Comparison of ENCODE assay signal across 21 mouse cellular contexts in genomic region chr15:10672880-10673279, GRCm38 (mm10). TPM values are rescaled to one million over a fixed set of nuclear protein-coding genes. Genes with fewer than 3 reads are reported as not detected.
A peak's percentile ranks its signal among the peaks of the same experiment; 100 is the strongest.
DNase-seq lines count a peak whose midpoint lies in the region; ATAC-seq and TF ChIP-seq lines count a peak whose summit lies in the region.
"Had no signal": no experiment of that assay in that cellular context is flagged by ENCODE, and none has a peak within 500 bp of the region (broad histone marks: within the 10 kb centered on the region; RNA-seq: fewer than 3 reads in every experiment).

No protein-coding gene starts in this region.

- DNase-seq in kidney, adult 2 months: peak; percentile 40
- no peak for DNase-seq in kidney, adult 9 months
- DNase-seq in lung, adult 2 months: no peak
- DNase-seq in ZHBTc4 (ENCODE audit: low read depth, low spot score): peak; percentile 64
- DNase-seq in hindlimb bud, embryonic 11.5 days (ENCODE audit: extremely low spot score, low read depth, low spot score): peak; percentile 31
- no peak for DNase-seq in spleen, postnatal 4 days (ENCODE audit: low spot score in 2 of 2)
- DNase-seq: adrenal gland, adult 2 months; cerebellum, adult 11-12 months; cerebellum, postnatal 10 days; gastrocnemius, postnatal 25 days; heart, adult 2 months; heart, postnatal 36 days; kidney, adult 8-10 months; layer of hippocampus, postnatal 36 days had no signal

- H3K4me3 ChIP-seq in kidney, adult 2 months (ENCODE audit: insufficient read depth, low read depth, low read length): no peak overlapping the region
- H3K4me3 ChIP-seq in lung, embryonic 16.5 days (ENCODE audit: low read length): no peak overlapping the region
- no peak overlapping the region for H3K4me3 ChIP-seq in lung, adult 2 months (replicated peaks; ENCODE audit: extremely low read depth, low read depth, low read length)
- H3K4me3 ChIP-seq: forebrain, embryonic 10.5 days; heart, adult 2 months; hindbrain, embryonic 13.5 days; myocyte had no signal

- H3K27me3 ChIP-seq in kidney, adult 2 months (replicated peaks; ENCODE audit: control insufficient read depth, insufficient read depth, low read length): no peaks in the 10 kb centered on the region
- H3K27me3 ChIP-seq in lung, embryonic 16.5 days (ENCODE audit: control insufficient read depth, insufficient read depth, low read depth, low read length): no peaks in the 10 kb centered on the region
- H3K27me3 ChIP-seq: hindbrain, embryonic 13.5 days had no signal

- TF ChIP-seq CTCF in kidney, adult 2 months (conservative IDR thresholded peaks at IDR 0.05; ENCODE audit: insufficient read depth, insufficient read length, low read depth, low read length): no peak
- TF ChIP-seq CTCF in lung, adult 2 months (IDR thresholded peaks at IDR 0.05; ENCODE audit: insufficient read depth, low read length): no peak

- H3K4me2 ChIP-seq in lung, embryonic 16.5 days (ENCODE audit: low read depth, low read length): no peak overlapping the region
- H3K4me2 ChIP-seq: hindbrain, embryonic 13.5 days had no signal

- peak overlapping the region; percentile 48 for H3K27ac ChIP-seq in kidney, adult 2 months (ENCODE audit: insufficient read depth, low read depth, low read length)
- H3K27ac ChIP-seq in lung, embryonic 16.5 days (ENCODE audit: low read length): peak overlapping the region; percentile 55
- H3K27ac ChIP-seq: forebrain, embryonic 10.5 days; heart, adult 2 months; hindbrain, embryonic 13.5 days had no signal

- no peak overlapping the region for H3K9ac ChIP-seq in lung, embryonic 16.5 days (ENCODE audit: low read length)
- H3K9ac ChIP-seq: hindbrain, embryonic 13.5 days had no signal

- no peaks in the 10 kb centered on the region for H3K9me3 ChIP-seq in lung, embryonic 16.5 days (ENCODE audit: control insufficient read depth, low read length)
- H3K9me3 ChIP-seq: forebrain, embryonic 10.5 days; hindbrain, embryonic 13.5 days had no signal

- no peak for TF ChIP-seq POLR2A in kidney, adult 2 months (IDR thresholded peaks at IDR 0.05; ENCODE audit: low read depth, low read length)
- no peak for TF ChIP-seq POLR2A in lung, adult 2 months (IDR thresholded peaks at IDR 0.05; ENCODE audit: borderline replicate concordance, extremely low read depth, low read depth, low read length)

- H3K36me3 ChIP-seq in kidney, adult 2 months (ENCODE audit: control insufficient read depth, insufficient read depth, low read length): no peaks in the 10 kb centered on the region
- H3K36me3 ChIP-seq in lung, embryonic 16.5 days (ENCODE audit: control insufficient read depth, insufficient read depth, low read length): no peaks in the 10 kb centered on the region
- H3K36me3 ChIP-seq: hindbrain, embryonic 13.5 days had no signal

- WGBS in kidney, adult 2 months: 44% methylated on average over 5 of the region's 5 CpGs
- 45% methylated on average over 5 of the region's 5 CpGs for WGBS in lung, embryonic 16.5 days
- 22% methylated on average over 5 of the region's 5 CpGs for WGBS in lung, adult 2 months

- H3K4me1 ChIP-seq in kidney, adult 2 months (ENCODE audit: control insufficient read depth, insufficient read depth, low read length): peaks cover 3% of the 10 kb centered on the region; the same call in 1 of the 2 replicates
- H3K4me1 ChIP-seq in lung, embryonic 16.5 days (replicated peaks; ENCODE audit: control insufficient read depth, insufficient read depth, low read length): peaks cover 50% of the 10 kb centered on the region
- peaks cover 25% of the 10 kb centered on the region for H3K4me1 ChIP-seq in lung, adult 2 months (ENCODE audit: control insufficient read depth, insufficient read depth, low read length)

- ATAC-seq in lung, embryonic 16.5 days (ENCODE audit: low read depth): no peak
- ATAC-seq: CD4-positive, CD25-positive, alpha-beta regulatory T cell, adult 4 months; forebrain, embryonic 16.5 days; midbrain, embryonic 16.5 days had no signal

RNA-seq across cellular contexts. Expression of gene Rai14, which starts 41.5 kb away (rescaled TPM):
- polyA plus RNA-seq in kidney, adult 2 months (2012; rRNA removed): 7.2 and 8.9 TPM in 2 replicates
- 80.9 and 84.2 TPM in 2 replicates for polyA plus RNA-seq in lung, embryonic 16.5 days (2015; fragmentation: Nextera tagmentation; extraction: Ambion mirVana)
- polyA plus RNA-seq in lung, adult 2 months (2012; rRNA removed): 9.4 and 14.3 TPM in 2 replicates

Comparison
In these comparisons a context has a peak if more than half of its experiments do, and no peak if none do; other contexts are left out.
1. DNase-seq: peak in kidney, adult 2 months (single experiment), ZHBTc4 (single experiment) and hindlimb bud, embryonic 11.5 days (single experiment); none in kidney, adult 9 months (single experiment), lung, adult 2 months (single experiment) and spleen, postnatal 4 days (0 of 2).